Mouse (Mus musculus) intestine, postnatal 0 days (tissue): ENCODE measurements around the gene Phykpl. TPM values are rescaled to one million over a fixed set of nuclear protein-coding genes. Genes with fewer than 3 reads are reported as not detected.

Experiments used
- ATAC-seq: fragments of 200-750 bp; cut with Nextera tagmentation; 2 replicates; pipeline ENCODE4 v1.8.0; 2017; ENCODE audit warnings: mild to moderate bottlenecking, moderate TSS enrichment, moderate library complexity
- H3K27ac ChIP-seq: fragments of 300-500 bp; sonication (generic); 2 replicates; pipeline ENCODE4 v1.5.1; 2014; ENCODE audit warnings: mild to moderate bottlenecking, low read depth, low read length, moderate library complexity
- H3K27me3 ChIP-seq: fragments of 300-500 bp; sonication (generic); replicated peaks from 2 replicates; pipeline ENCODE4 v1.6.1; 2014; ENCODE audit warnings: low read length, mixed read lengths; ENCODE audit not compliant: control insufficient read depth, insufficient read depth
- H3K36me3 ChIP-seq: fragments of 300-500 bp; sonication (generic); 2 replicates; pipeline ENCODE4 v1.6.1; 2014; ENCODE audit warnings: mild to moderate bottlenecking, moderate library complexity; ENCODE audit not compliant: control insufficient read depth, insufficient read depth
- H3K4me1 ChIP-seq: fragments of 300-500 bp; sonication (generic); replicated peaks from 2 replicates; pipeline ENCODE4 v1.6.1; 2014; ENCODE audit warnings: antibody characterized with exemption, low read length, mixed read lengths; ENCODE audit not compliant: control insufficient read depth, insufficient read depth
- H3K4me2 ChIP-seq: fragments of 300-500 bp; sonication (generic); replicated peaks from 2 replicates; pipeline ENCODE4 v1.6.1; 2014; ENCODE audit warnings: low read depth, mild to moderate bottlenecking, moderate library complexity
- H3K4me3 ChIP-seq: fragments of 300-500 bp; sonication (generic); 2 replicates; pipeline ENCODE4 v1.5.1; 2014; ENCODE audit warnings: low read depth, low read length
- H3K9ac ChIP-seq: fragments of 300-500 bp; sonication (generic); 2 replicates; pipeline ENCODE4 v1.6.1; 2014; ENCODE audit warnings: mild to moderate bottlenecking, low read depth, low read length
- H3K9me3 ChIP-seq: fragments of 300-500 bp; sonication (generic); 2 replicates; pipeline ENCODE4 v1.6.1; 2016; ENCODE audit warnings: mixed run types; ENCODE audit not compliant: control insufficient read depth
- CTCF ChIP-seq: sonication (generic); IDR thresholded peaks from 2 replicates; pipeline ENCODE4 v1.5.1; 2016; ENCODE audit warnings: low read depth, mild to moderate bottlenecking, control low read depth, antibody characterized with exemption, moderate library complexity
- WGBS: fragments of 180-500 bp; shearing (Covaris S2); extraction: QIAGEN DNeasy Blood & Tissue Kit; methylation state at CpG from one replicate; pipeline ENCODE4 v1.1.7; 2014; 5-methylcytosine and 5-hydroxymethylcytosine counted together
- polyA plus RNA-seq: library from polyadenylated mRNA; unstranded; fragments of >200 nt; fragmentation: Nextera tagmentation; extraction: Ambion mirVana; gene quantifications from 2 replicates; pipeline ENCODE4 v1.2.1, GENCODE M21; 2015

The Phykpl gene
- polyA plus RNA-seq, 1 experiment from 2014 or later, result 24.2 TPM

- Histone ChIP-seq H3K27ac (no peak overlapping the region), H3K4me2 (no peak overlapping the region), H3K36me3 (no peaks in the 10 kb centered on the region), H3K27me3 (no peaks in the 10 kb centered on the region), H3K9ac (no peak overlapping the region), H3K4me1 (no peaks in the 10 kb centered on the region), H3K4me3 (no peak overlapping the region), H3K9me3 (no peaks in the 10 kb centered on the region)
- peak; percentile 30 for TF ChIP-seq CTCF
- ATAC-seq, result peak; percentile 69
- WGBS, result 36% methylated on average over 3 of the region's 3 CpGs
Measured at GRCm38 (mm10) chr11:51565062-51565461, 19.5 kb upstream of the Phykpl start.

- Histone ChIP-seq H3K9me3 (no peaks in the 10 kb centered on the region), H3K4me3 (no peak overlapping the region), H3K27ac (no peak overlapping the region), H3K4me2 (no peak overlapping the region), H3K36me3 (no peaks in the 10 kb centered on the region), H3K9ac (no peak overlapping the region), H3K27me3 (no peaks in the 10 kb centered on the region), H3K4me1 (no peaks in the 10 kb centered on the region)
- 89% methylated on average over 6 of the region's 6 CpGs for WGBS
- no peak for ATAC-seq
- peak; percentile 54 for TF ChIP-seq CTCF
Measured at GRCm38 (mm10) chr11:51565951-51566350, 18.6 kb upstream of the Phykpl start.

- Histone ChIP-seq H3K27ac (no peak overlapping the region), H3K36me3 (no peaks in the 10 kb centered on the region), H3K4me3 (no peak overlapping the region), H3K27me3 (no peaks in the 10 kb centered on the region), H3K9me3 (no peaks in the 10 kb centered on the region), H3K4me1 (no peaks in the 10 kb centered on the region), H3K9ac (no peak overlapping the region), H3K4me2 (no peak overlapping the region)
- WGBS, result 84% methylated on average over 4 of the region's 4 CpGs
- ATAC-seq, result no peak
- TF ChIP-seq CTCF, result no peak
Measured at GRCm38 (mm10) chr11:51568801-51569200, 15.8 kb upstream of the Phykpl start.

- Histone ChIP-seq H3K9ac (no peak overlapping the region), H3K4me2 (no peak overlapping the region), H3K9me3 (no peaks in the 10 kb centered on the region), H3K4me3 (no peak overlapping the region), H3K27ac (no peak overlapping the region), H3K27me3 (no peaks in the 10 kb centered on the region), H3K36me3 (no peaks in the 10 kb centered on the region), H3K4me1 (no peaks in the 10 kb centered on the region)
- no peak for TF ChIP-seq CTCF
- ATAC-seq, result no peak
- 89% methylated on average over 4 of the region's 4 CpGs for WGBS
Measured at GRCm38 (mm10) chr11:51576454-51576853, 8.1 kb upstream of the Phykpl start.

GRCm38 (mm10) chr11:51577587-51577986 lies 7.0 kb upstream of the Phykpl start:
- no peaks in the 10 kb centered on the region for H3K9me3 ChIP-seq
- no peak for TF ChIP-seq CTCF
- no peaks in the 10 kb centered on the region for H3K27me3 ChIP-seq
- H3K4me2 ChIP-seq, result no peak overlapping the region
- 74% methylated on average over 7 of the region's 7 CpGs for WGBS
- ATAC-seq, result no peak
- no peaks in the 10 kb centered on the region for H3K36me3 ChIP-seq
- no peak overlapping the region for H3K27ac ChIP-seq
- H3K4me1 ChIP-seq, result no peaks in the 10 kb centered on the region
- no peak overlapping the region for H3K9ac ChIP-seq
- no peak overlapping the region for H3K4me3 ChIP-seq

- Histone ChIP-seq H3K4me1 (no peaks in the 10 kb centered on the region), H3K4me3 (no peak overlapping the region), H3K9ac (no peak overlapping the region), H3K27ac (no peak overlapping the region), H3K36me3 (no peaks in the 10 kb centered on the region), H3K9me3 (no peaks in the 10 kb centered on the region), H3K4me2 (no peak overlapping the region), H3K27me3 (no peaks in the 10 kb centered on the region)
- ATAC-seq, result no peak
- TF ChIP-seq CTCF, result no peak
- WGBS, result 71% methylated on average over 4 of the region's 4 CpGs
Measured at GRCm38 (mm10) chr11:51579024-51579423, 5.5 kb upstream of the Phykpl start.

- Histone ChIP-seq H3K27ac (no peak overlapping the region), H3K4me1 (peaks cover 5% of the 10 kb centered on the region; the same call in 1 of the 2 replicates), H3K9ac (no peak overlapping the region), H3K27me3 (no peaks in the 10 kb centered on the region), H3K36me3 (peaks cover 5% of the 10 kb centered on the region), H3K4me2 (no peak overlapping the region), H3K9me3 (no peaks in the 10 kb centered on the region), H3K4me3 (no peak overlapping the region)
- no peak for ATAC-seq
- 28% methylated on average over 8 of the region's 8 CpGs for WGBS
- TF ChIP-seq CTCF, result peak; percentile 83
Measured at GRCm38 (mm10) chr11:51582713-51583112, 1.8 kb upstream of the Phykpl start.
